Mouse (Mus musculus) brown adipose tissue, adult 24 weeks (tissue): ENCODE data around the gene Opalin. TPM values are rescaled to one million over a fixed set of nuclear protein-coding genes. Genes with fewer than 3 reads are reported as not detected.

ENCODE experiments used
- H3K27ac ChIP-seq: fragments of 200-500 bp; replicated peaks from 2 replicates; pipeline ENCODE4 v1.5.1; 2012; ENCODE audit warnings: low read depth, mild to moderate bottlenecking, low read length
- H3K4me1 ChIP-seq: fragments of 200-500 bp; 2 replicates; pipeline ENCODE4 v1.6.1; 2012; ENCODE audit warnings: low read length, mixed read lengths; ENCODE audit not compliant: control insufficient read depth, insufficient read depth, insufficient read length
- H3K4me3 ChIP-seq: fragments of 200-500 bp; 2 replicates; pipeline ENCODE4 v1.5.1; 2012; ENCODE audit warnings: low read depth, mild to moderate bottlenecking, low read length, moderate library complexity; ENCODE audit not compliant: insufficient read depth
- polyA plus RNA-seq: library from polyadenylated mRNA; stranded (reverse); fragments of >200 nt; gene quantifications from 2 replicates; pipeline ENCODE4 v1.2.4, GENCODE M21; 2012; ENCODE audit not compliant: missing spikeins, insufficient read depth, insufficient read length

The Opalin gene
- not detected in 2 replicates for polyA plus RNA-seq

GRCm38 (mm10) chr19:41076906-41077305 lies at the start of gene Opalin:
Gene Opalin, minus strand, starts transcription at chr19:41077113.
- Histone ChIP-seq H3K4me1 (no peaks in the 10 kb centered on the region), H3K27ac (no peak within 1 kb of the TSS), H3K4me3 (no peak within 1 kb of the TSS)

- Histone ChIP-seq H3K4me1 (no peaks in the 10 kb centered on the region), H3K4me3 (no peak overlapping the region)
Observed at GRCm38 (mm10) chr19:41123009-41123408, 46.1 kb upstream of the Opalin start.

GRCm38 (mm10) chr19:41119924-41120323 lies 43.0 kb upstream of the Opalin start:
- Histone ChIP-seq H3K4me3 (no peak overlapping the region), H3K27ac (no peak overlapping the region), H3K4me1 (no peaks in the 10 kb centered on the region)

More at GRCm38 (mm10) chr19:41123009-41123408, 46.1 kb upstream of the Opalin start:
- H3K27ac ChIP-seq, result no peak overlapping the region

GRCm38 (mm10) chr19:41118346-41118745 lies 41.4 kb upstream of the Opalin start:
- H3K4me3 ChIP-seq, result no peak overlapping the region
- H3K4me1 ChIP-seq, result no peaks in the 10 kb centered on the region
- H3K27ac ChIP-seq, result no peak overlapping the region

- Histone ChIP-seq H3K27ac (no peak overlapping the region), H3K4me1 (no peaks in the 10 kb centered on the region), H3K4me3 (no peak overlapping the region)
Observed at GRCm38 (mm10) chr19:41117334-41117733, 40.4 kb upstream of the Opalin start.

GRCm38 (mm10) chr19:41114611-41115010 lies 37.7 kb upstream of the Opalin start:
- Histone ChIP-seq H3K27ac (no peak overlapping the region), H3K4me1 (no peaks in the 10 kb centered on the region; the same call in 1 of the 2 replicates), H3K4me3 (no peak overlapping the region)

- Histone ChIP-seq H3K27ac (no peak overlapping the region), H3K4me3 (no peak overlapping the region), H3K4me1 (no peaks in the 10 kb centered on the region; the same call in 1 of the 2 replicates)
Observed at GRCm38 (mm10) chr19:41113911-41114531, 37.1 kb upstream of the Opalin start.

GRCm38 (mm10) chr19:41112609-41113008 lies 35.7 kb upstream of the Opalin start:
- H3K4me3 ChIP-seq, result no peak overlapping the region
- H3K27ac ChIP-seq, result no peak overlapping the region
- H3K4me1 ChIP-seq, result no peaks in the 10 kb centered on the region; the same call in 1 of the 2 replicates

GRCm38 (mm10) chr19:41109991-41110390 lies 33.1 kb upstream of the Opalin start:
- Histone ChIP-seq H3K27ac (no peak overlapping the region), H3K4me3 (no peak overlapping the region), H3K4me1 (no peaks in the 10 kb centered on the region; the same call in 1 of the 2 replicates)

- Histone ChIP-seq H3K27ac (no peak overlapping the region), H3K4me3 (no peak overlapping the region), H3K4me1 (no peaks in the 10 kb centered on the region; the same call in 1 of the 2 replicates)
Observed at GRCm38 (mm10) chr19:41109496-41109895, 32.6 kb upstream of the Opalin start.

GRCm38 (mm10) chr19:41108666-41109065 lies 31.8 kb upstream of the Opalin start:
- no peak overlapping the region for H3K27ac ChIP-seq
- no peak overlapping the region for H3K4me3 ChIP-seq
- no peaks in the 10 kb centered on the region; the same call in 1 of the 2 replicates for H3K4me1 ChIP-seq

- no peaks in the 10 kb centered on the region; the same call in 1 of the 2 replicates for H3K4me1 ChIP-seq
- no peak overlapping the region for H3K27ac ChIP-seq
- no peak overlapping the region for H3K4me3 ChIP-seq
Observed at GRCm38 (mm10) chr19:41107530-41107929, 30.6 kb upstream of the Opalin start.

- no peaks in the 10 kb centered on the region; the same call in 1 of the 2 replicates for H3K4me1 ChIP-seq
- no peak overlapping the region for H3K4me3 ChIP-seq
- no peak overlapping the region for H3K27ac ChIP-seq
Observed at GRCm38 (mm10) chr19:41104922-41105321, 28.0 kb upstream of the Opalin start.

GRCm38 (mm10) chr19:41101390-41101789 lies 24.5 kb upstream of the Opalin start:
- no peak overlapping the region for H3K4me3 ChIP-seq
- no peaks in the 10 kb centered on the region for H3K4me1 ChIP-seq
- H3K27ac ChIP-seq, result no peak overlapping the region

- no peak overlapping the region for H3K4me3 ChIP-seq
- no peak overlapping the region for H3K27ac ChIP-seq
- no peaks in the 10 kb centered on the region for H3K4me1 ChIP-seq
Observed at GRCm38 (mm10) chr19:41100863-41101262, 23.9 kb upstream of the Opalin start.

GRCm38 (mm10) chr19:41097038-41097437 lies 20.1 kb upstream of the Opalin start:
- Histone ChIP-seq H3K4me3 (no peak overlapping the region), H3K4me1 (no peaks in the 10 kb centered on the region)

More at GRCm38 (mm10) chr19:41097038-41097437, 20.1 kb upstream of the Opalin start:
- no peak overlapping the region for H3K27ac ChIP-seq
